Mouse (Mus musculus): ENCODE measurements around the gene Ifit3b.
A peak's percentile ranks its signal among the peaks of the same experiment; 100 is the strongest.
"Not testable (repeated sequence)": the region's sequence is repeated elsewhere in the genome, so short reads cannot be mapped to it uniquely, and the experiment has no call there.

Ifit3b gene

DNA sequence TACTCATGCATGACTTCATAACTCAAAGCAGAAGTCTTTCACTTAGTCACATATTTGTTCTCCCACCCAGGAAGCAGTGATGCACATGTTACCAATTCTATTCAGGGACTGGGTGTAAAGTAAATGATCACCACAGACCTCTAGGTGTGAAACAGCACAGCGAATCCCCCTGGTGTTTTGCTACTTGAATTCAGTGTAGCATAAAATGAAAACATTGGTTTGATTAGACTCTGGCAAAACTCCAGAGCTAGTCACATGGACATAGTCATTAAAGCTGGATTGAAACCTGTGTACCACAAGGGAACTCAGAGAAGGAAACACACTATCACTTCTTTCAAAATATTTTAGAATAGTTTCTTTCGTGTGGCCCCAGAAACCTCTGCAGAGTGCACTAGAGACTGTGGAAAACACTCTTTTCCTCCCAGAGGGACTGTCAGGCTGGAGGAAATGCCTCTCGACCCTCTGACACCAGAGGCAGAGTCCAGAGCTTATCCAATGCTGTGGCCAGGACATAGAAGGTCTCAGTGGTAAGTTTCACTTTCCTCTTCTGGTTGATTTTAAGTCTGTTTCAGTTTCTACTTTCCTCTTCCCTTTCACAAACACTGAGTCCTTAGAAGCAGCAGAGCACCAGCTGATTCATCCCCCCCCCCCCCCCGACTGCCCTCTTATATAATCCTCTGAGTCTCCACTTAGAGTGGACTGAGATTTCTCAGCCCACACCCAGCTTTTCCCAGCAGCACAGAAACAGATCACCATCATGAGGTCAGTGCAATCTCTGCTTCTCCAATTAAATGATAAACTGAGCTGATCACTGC is at the start of gene Ifit3b:
Gene Ifit3b, plus strand, starts transcription at position 734 of the 815 bp plus-strand sequence.
- DNase-seq (ENCODE audit: low read depth) = peak; percentile 72

DNA sequence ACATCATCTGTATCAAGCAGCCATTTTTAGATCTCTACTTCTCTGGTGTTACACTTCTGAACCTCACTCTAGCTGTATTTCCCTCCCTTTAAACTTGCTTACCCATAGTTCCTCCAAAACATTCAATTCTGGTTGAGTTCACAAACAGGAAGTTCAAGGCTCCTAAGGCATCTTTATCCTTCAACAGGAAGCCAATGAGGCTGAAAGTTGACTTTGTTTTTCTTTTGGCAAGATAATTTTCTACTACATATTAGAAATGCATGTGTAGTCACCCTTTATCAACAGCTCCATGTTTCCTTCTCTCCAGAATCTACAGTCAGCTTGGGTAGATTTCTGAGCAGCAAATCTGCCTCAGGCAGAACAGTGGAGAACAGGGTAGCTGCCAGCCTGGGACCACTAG is 45.2 kb upstream of the Ifit3b start:
- no peak for DNase-seq (ENCODE audit: low read depth)

DNA sequence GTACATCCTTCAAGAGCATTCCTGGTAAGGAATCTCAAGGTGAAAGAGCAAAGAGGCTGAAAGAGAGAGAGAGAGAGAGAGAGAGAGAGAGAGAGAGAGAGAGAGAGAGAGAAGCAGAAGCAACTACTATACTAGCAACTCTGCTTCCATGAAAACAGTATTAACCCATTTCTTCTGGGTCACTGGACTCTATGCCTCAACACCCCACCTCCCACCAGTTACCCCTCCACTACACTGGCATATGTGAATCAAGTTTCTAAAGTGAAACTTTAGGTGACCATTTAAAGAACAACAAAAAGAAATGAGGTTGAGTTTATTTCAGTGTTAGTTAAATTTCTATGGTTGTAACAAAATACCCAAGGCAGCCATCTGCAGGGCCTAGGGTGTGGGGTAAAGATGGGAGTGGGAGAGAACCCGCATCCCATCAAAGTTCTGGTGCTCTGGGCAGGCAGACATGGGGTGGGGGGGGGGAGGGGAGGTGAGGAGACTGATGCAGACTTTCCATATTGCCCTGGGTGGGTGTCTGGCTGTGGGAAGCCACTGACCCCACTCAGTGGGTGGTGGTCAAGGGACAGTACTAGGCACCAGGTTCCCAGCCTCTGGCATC is 41.5 kb upstream of the Ifit3b start:
- DNase-seq (ENCODE audit: low read depth) = no peak

DNA sequence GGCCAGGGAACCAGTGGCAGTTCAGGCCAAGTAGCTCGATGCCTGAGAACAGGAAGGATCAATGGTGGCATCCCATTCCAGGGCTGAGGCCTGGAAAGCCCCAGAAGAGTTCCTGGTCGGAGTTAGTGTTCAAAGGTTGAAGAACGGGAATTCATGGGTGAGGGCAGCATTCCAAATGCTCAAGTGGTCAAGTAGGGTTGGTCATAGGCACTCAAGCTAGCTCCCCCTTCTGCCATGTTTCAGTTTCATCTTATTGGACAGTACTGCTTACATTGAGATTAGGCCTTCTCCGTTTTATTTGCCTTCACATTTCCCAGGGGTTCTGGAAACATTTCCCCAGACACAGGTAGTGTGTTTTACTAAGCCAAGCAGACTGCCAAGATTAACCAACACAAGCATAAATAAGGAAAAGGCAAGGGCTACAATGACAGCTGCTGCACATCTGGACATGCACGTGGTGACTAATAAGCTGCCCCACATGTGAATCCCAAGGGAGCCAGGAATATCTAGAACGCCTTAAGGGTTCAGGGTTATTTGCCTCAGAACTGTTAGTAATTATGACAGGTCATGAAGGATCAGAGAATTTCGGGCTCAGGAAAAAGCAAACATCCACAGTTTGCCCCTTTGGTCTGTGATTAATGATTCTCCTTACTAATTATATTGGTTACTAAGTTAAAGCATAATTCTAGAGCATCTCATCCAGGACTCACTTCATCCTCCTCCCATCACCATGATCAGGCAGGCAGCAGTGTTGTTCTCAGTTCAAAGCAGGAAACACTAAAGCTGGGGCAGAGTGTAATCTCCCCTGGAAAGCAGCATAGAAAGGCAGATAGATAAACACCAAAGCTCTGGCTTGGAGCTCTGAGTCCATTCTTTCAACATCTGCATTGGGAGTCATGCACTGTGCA is 38.5 kb upstream of the Ifit3b start:
- DNase-seq (ENCODE audit: low read depth) = peak; percentile 72

DNA sequence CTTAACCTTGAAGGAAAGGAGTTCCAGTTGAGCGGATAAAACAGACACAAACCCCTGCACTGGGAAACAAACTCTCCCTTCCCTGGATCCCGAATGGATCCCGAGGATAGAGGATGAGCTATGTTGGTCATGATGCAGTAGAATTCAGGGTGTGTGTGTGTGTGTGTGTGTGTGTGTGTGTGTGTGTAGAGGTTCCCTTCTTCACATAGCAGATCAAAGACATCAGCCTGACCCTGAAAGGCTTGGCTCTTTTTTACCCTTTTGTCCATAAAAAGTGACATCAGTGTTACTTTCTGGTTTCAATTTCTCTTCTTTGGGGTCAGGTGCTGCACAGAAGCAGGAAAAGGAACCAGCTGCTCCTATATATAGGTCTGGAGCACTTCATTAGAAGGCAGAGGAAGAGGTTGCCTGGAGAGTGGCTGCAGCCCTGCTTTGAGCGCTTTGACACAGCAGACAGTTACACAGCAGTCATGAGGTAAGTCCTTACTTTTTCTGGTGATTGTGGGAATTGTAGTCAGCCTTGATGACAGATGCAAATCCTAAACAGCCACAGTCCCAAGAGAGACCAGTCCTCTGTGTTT is 37.8 kb upstream of the Ifit3b start:
- no peak for DNase-seq (ENCODE audit: low read depth)

DNA sequence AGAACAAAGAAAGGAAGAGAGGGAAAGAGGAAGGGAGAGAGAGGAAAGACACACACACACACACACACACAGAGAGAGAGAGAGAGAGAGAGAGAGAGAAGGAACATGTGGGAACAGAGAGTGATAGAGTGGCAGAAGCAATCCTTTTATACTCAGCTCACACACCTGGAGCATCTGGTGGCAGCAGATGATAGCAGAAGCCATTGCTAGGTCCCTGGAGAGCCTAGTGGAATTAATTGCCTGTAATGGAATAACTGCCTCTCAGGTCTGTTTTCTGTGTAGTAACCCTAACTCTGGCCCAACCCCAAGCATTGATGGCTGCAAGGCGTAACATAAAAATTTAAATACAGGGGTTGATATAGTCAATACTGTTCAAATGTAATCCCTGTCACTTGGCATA is 36.7 kb upstream of the Ifit3b start:
- DNase-seq (ENCODE audit: low read depth) = no peak

DNA sequence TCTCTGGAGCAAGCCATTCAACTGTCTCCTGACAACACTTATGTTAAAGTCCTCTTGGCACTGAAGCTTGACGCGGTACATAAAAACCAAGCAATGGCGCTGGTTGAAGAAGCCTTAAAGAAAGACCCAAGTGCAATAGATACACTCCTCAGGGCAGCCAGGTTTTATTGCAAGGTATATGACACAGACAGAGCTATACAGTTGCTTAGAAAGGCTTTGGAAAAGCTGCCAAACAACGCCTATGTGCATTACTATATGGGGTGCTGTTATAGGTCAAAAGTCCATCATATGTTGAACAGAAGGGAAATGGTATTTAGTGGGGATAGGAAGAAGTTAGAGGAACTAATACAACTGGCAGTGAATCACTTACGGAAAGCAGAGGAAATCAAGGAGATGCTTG is 34.1 kb upstream of the Ifit3b start:
- DNase-seq (ENCODE audit: low read depth) = no peak

DNA sequence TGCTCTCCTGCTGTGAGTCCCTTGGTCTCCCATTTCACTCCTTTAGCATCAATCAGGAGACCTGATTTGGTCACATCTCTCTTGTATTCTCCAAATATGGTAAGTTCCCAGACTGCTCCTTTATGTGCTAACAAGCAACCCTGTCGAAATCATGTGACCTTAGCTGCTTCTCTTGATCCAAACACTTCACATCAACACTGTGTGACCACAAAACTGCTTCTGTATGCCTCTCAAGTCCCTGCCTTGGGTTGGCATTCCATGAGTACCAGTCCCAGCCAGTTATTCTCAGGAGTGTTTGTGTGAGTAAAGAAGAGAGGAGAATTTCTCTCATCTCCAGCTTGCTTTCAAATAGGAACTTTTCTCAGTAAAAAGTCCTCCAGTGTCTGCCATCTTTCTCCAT is 30.6 kb upstream of the Ifit3b start:
- DNase-seq (ENCODE audit: low read depth) = peak; percentile 38

DNA sequence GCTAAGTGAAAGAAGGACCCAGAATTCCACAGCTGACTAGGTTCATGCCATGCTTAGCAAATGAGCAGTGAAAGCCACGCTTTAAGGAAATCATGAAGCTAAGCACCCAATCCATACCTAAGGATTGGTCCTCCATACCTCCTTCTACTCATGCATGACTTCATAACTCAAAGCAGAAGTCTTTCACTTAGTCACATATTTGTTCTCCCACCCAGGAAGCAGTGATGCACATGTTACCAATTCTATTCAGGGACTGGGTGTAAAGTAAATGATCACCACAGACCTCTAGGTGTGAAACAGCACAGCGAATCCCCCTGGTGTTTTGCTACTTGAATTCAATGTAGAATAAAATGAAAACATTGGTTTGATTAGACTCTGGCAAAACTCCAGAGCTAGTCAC is 25.1 kb upstream of the Ifit3b start:
- DNase-seq (ENCODE audit: low read depth) = not testable (repeated sequence)

DNA sequence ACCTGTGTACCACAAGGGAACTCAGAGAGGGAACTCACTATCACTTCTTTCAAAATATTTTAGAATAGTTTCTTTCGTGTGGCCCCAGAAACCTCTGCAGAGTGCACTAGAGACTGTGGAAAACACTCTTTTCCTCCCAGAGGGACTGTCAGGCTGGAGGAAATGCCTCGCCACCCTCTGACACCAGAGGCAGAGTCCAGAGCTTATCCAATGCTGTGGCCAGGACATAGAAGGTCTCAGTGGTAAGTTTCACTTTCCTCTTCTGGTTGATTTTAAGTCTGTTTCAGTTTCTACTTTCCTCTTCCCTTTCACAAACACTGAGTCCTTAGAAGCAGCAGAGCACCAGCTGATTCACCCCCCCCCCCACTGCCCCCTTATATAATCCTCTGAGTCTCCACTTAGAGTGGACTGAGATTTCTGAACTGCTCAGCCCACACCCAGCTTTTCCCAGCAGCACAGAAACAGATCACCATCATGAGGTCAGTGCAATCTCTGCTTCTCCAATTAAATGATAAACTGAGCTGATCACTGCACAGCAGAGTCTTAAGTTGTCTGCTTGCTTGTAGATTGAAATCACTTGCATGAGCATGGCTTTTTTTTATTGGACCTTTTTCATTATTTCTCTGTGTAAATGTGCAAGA is 24.5 kb upstream of the Ifit3b start, which contains the start of gene Ifit3:
Gene Ifit3, plus strand, starts transcription at position 406 of the 641 bp plus-strand sequence.
- DNase-seq (ENCODE audit: low read depth) = peak; percentile 63

DNA sequence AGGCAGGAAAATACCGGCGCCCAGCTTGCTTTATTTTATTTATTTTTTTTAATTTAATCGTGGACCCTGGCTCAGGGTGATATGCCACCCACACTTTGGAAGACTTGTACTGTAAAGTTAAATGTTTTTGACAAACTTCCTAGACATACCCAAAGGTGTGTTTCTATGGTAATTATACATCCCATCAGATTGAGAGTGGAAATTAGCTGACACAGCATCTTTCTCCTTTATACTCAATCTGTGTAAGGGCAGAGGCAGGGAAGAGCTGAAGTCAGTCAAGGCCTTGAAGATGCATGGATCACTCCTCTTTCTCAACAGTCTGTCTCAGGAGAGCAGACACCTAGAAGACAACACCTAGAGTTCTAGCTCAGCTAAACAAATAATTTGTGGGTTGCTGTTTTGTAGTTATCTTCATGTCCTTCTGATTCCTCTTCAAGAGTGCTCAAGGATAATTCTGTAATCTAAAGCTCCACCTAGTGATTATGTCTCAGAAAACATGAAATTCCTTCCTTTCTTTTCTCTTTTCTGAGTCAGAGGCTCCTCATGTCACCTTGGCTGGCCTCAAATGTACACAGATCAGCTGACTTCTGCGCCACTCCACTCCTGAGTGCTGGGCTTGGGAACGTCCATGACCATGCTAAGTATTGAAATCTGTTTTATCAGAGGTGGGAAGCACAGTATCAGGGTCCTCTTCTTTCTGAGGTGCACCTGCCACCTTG is 21.9 kb upstream of the Ifit3b start:
- DNase-seq (ENCODE audit: low read depth) = peak; percentile 44

DNA sequence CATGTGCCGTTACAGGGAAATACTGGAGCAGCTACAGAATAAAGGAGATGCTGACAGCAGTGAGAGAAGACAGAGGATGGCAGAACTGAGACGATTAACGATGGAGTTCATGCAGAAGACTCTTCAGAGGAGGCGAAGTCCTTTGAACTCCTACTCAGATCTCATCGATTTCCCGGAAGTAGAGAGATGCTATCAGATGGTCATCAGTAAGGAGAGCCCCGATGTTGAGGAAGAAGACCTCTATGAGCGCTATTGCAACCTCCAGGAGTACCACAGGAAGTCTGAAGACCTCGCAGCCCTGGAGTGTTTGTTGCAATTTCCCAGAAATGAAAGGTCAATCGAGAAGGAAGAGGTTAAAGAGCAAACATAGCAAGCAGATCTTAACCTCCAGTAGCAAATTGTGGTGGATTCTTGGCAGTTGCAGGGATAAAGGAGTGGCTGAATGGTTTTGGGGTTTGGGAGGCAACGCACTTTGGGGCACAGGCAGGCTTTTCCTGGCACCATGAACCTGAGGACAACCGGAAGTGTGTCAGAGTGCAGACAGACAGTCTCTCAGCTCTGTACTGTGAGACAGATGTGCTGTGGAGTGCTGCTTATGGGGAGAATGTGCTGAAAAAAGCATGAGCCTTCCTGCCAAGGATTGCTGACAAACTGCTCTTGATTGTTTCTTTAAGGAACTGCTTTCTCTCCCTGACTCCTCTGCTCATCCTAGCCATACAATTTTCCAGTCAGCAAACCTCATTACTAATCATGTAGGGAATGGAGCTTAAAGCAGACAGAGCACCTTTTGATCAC is 19.7 kb upstream of the Ifit3b start:
- peak; percentile 21 for DNase-seq (ENCODE audit: low read depth)

DNA sequence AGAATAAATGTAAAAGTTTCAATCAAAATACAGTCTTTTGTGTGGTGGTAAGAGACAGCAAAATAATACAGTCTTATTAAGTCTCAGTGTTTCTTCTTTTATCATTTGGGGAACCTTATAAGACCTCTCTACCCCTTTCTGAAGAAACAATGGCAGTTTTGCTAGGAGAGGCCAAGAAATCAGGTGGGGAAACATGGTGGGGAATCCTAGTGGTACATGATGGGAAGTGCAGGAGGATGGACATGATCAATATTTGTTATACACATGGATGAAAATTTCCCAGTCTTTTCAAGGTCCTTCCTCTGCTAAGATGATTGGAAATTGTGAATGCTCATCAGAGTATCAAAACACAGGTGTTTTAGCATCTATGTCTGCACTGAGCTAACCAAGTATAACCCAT is 18.8 kb upstream of the Ifit3b start:
- no peak for DNase-seq (ENCODE audit: low read depth)

DNA sequence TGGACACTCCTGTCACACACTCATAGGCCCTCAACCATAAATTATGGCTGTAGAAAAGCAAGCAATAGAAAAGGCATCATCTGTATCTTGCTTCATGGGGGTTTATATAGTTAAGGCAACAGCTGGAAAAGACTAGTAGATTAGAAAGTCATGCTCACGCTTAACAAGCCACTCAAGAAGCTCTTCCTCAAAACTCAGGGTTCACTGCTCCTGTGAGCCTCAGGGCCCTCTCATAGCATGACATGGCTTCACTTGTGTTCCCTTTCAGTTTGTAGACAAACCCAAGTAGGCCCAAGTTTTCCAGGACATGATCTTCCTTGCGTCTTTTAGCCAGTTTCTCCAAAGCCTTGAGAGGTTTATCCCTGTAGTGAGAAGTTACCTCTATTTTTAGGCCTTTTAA is 14.3 kb upstream of the Ifit3b start:
- DNase-seq (ENCODE audit: low read depth) = no peak

DNA sequence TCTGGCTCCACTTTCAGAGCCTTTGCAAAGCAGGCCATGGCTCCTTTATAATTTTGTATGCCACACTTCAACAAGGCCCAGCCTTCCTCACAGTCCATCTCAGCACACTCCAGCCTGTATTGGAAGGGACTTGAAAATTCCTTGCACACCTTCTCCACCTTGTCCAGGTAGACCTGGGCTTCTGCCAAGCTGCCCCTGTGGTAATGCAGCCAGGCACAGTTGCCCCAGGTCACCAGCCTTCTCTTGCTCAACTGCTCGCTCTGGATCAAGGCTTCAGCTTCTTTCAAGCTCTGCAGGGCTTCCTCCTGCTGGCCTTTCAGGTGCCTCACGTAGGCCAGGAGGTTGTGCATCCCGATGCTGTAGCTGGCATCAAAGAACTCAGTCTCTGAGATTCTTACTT is 13.2 kb upstream of the Ifit3b start:
- not testable (repeated sequence) for DNase-seq (ENCODE audit: low read depth)

DNA sequence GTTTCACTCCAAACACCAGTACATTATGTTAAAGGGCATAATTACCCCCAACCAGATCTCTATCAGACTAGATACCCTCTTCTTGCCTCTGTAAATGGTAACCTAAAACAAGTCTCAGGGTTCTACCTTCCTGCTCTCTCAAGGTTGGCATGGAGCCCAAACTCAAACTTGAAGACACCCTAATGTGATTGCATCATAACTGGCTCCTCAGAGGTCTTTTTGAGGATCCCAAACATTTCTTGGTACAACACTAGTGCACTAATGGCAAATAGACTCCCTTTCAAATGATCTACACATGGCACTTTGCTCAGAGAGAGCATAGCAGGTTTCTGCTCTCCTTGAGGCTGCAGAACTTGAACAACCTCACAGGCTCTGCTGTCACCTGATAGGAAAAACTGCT is 11.0 kb upstream of the Ifit3b start:
- DNase-seq (ENCODE audit: low read depth) = peak; percentile 16

DNA sequence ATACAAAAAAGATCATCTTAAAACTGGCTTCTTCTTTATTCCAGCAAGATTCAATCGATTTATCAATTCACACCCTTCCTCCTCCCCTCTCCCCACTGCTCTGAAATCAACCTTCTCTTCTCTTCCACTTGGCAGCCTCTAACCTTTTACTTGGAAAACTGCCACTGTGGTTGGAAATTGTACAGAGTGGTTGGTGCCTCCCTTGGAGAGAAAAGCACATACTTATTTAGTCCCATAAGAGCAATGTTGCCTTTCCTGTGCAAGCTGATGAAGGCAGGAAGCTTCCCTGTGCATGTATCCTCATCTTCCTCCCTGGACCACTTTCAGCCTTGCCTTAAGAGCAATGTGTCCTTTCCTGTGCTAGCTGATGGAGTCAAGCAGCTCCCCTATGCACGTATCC is 9.4 kb upstream of the Ifit3b start:
- DNase-seq (ENCODE audit: low read depth) = peak; percentile 83

DNA sequence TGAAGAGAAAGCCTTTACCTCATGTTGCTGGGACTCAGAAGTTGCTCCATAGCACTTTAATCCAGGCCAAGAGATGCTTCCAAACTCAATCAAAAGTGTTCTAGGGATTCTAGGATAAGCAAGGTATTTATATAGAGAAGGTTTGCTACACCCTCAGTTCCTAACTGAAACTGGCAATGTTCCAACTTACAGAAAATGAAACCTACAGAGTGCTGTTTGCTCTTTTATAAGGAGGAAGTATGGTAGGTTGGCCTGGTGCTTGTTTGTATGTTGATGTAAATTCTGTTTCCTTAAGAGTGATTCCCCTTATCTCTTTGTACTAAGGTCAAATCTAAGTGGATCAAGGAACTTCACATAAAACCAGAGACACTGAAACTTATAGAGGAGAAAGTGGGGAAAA is 8.5 kb upstream of the Ifit3b start:
- DNase-seq (ENCODE audit: low read depth) = not testable (repeated sequence)

DNA sequence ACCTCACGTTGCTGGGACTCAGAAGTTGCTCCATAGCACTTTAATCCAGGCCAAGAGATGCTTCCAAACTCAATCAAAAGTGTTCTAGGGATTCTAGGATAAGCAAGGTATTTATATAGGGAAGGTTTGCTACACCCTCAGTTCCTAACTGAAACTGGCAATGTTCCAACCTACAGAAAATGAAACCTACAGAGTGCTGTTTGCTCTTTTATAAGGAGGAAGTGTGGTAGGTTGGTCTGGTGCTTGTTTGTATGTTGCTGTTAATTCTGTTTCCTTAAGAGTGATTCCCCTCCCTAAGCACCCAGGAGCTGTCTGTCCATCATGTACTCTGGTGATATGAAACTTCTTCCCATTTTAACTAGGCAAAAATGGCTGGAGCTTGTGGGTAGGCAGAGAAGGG is 5.9 kb upstream of the Ifit3b start, which contains the start of gene Ifit1bl1:
Gene Ifit1bl1, minus strand, starts transcription at position 69 of the 400 bp plus-strand sequence.
- DNase-seq (ENCODE audit: low read depth) = not testable (repeated sequence)

DNA sequence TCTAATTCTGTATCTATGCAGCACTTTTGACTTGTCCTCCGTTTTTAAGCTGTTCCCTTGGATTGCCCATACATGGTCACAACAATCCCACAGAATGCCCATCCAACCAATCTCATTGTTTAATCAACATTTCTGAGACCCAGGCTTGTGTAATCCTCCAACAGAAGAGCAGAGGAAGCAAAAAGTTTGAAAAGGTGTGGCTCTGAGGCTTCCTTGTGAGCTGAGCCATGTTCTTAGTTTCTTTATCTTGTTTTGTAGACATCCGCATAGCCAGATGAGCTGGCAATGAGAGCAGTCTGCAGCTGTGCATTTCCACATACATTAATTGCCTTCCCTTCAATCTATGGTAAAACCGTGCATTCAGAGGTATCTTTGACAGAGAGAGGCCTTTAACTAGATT is 2.3 kb upstream of the Ifit3b start:
- DNase-seq (ENCODE audit: low read depth) = no peak

Measured in NIH3T3 (cell line).